Mouse (Mus musculus): ENCODE data around the gene Ppy.

Ppy gene

DNA sequence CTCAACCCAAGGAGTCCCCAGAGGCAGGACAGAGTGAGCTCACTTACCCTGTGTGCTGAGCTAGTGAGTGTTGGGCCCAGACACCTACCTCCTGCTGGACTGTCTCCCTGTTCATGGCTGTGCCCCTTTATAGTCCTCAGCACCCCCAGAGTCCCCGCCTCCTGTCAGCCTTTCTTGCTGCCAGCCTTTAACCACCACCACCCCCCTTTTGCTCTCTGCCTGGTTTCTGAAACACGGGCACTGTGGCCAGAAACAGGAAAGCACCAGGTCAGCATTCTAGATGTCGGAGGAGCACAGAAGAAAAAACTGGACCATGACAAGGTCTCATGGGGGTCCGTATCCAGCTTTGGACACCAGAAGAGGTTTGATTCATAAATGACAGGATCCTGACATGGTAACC, at the start of gene Ppy:
TSS of gene Ppy (minus strand) at position 101 of the 400 bp plus-strand sequence.
- in situ Hi-C loops (cut with MboI; ENCODE audit: unreplicated experiment in 2 of 2), result loop anchor here in 1 of 2 experiments (5.0 kb wide), 1 partner anchor 36 kb away; no protein-coding TSS in a partner anchor

DNA sequence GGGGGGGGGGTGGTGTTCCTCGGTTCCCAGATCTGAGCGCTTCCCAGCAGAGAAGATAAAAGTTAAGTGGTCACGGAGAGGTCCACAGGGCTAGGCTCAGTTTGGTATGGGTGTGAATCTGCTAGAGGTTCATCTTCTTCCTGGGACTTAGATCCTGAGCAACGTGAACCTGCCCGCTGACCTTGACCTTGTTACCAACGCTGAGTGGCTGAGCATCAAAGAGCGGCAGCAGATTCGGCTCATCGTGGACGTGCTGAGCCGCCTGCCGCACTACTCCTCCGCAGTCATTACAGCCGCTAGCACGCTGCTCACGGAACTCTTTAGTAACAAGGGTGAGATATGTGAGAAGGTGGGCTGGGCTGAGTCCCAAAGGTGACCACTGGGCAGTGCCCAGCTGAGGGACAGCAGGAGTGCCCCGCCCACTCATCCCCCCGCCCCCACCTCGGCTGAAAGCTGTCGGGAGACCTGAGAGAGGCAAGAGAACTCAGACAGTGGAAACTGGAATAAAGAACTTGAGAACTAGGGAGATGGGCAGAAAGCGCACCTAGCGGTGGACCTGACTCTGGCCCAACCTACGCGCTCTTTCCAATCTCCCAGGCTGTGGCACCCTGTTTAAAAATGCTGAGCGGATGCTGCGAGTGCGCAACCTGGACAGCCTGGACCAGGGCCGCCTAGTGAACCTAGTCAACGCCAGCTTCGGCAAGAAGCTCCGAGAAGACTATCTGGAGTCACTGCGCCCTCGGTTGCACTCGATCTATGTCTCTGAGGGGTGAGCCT, 46.3 kb upstream of the Ppy start:
- in situ Hi-C loops (cut with MboI; ENCODE audit: unreplicated experiment in 2 of 2), result loop anchor here in 1 of 2 experiments (5.0 to 10.0 kb wide), 2 partner anchors 80 to 153 kb away; no protein-coding TSS in a partner anchor

DNA sequence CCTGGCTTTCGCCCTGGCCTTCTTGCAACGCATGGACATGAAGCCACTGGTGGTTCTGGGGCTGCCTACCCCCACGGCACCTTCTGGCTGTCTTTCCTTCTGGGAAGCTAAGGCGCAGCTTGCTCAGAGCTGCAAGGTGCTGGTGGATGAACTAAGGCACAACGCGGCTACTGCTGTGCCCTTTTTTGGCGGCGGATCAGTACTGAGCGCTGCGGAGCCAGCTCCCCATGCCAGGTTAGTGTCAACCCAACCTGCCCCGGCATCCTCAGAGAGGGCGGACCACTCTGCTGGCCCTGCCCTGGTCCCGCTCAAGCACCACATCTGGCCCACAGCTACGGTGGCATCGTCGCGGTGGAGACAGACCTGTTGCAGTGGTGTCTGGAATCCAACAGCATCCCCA, 45.4 kb upstream of the Ppy start:
- in situ Hi-C loops (cut with MboI; ENCODE audit: unreplicated experiment in 2 of 2), result loop anchor here in 1 of 2 experiments (5.0 to 10.0 kb wide), 2 partner anchors 81 to 152 kb away; no protein-coding TSS in a partner anchor

DNA sequence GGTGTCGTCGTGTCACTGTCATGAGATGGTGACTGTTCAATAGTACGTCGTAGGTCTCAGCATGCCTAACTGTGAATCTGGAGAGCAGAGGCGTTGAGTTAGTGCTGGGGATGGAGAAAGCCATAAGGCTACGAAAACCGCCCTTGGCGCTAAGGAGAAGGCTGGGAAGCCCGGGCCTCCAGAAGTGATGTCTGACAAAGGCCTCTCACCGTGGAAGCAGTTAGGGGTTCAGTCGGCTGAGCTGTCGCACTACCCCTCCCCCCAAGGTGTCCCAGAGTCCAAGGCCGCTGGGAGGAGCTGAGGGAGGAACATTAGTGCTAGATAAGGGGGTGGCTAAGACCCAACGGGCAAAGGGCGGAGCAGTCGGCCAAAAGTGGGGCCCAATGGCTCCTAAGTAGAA, 44.9 kb upstream of the Ppy start:
- in situ Hi-C loops (cut with MboI; ENCODE audit: unreplicated experiment in 2 of 2), result loop anchor here in 1 of 2 experiments (5.0 to 10.0 kb wide), 2 partner anchors 81 to 151 kb away; no protein-coding TSS in a partner anchor

DNA sequence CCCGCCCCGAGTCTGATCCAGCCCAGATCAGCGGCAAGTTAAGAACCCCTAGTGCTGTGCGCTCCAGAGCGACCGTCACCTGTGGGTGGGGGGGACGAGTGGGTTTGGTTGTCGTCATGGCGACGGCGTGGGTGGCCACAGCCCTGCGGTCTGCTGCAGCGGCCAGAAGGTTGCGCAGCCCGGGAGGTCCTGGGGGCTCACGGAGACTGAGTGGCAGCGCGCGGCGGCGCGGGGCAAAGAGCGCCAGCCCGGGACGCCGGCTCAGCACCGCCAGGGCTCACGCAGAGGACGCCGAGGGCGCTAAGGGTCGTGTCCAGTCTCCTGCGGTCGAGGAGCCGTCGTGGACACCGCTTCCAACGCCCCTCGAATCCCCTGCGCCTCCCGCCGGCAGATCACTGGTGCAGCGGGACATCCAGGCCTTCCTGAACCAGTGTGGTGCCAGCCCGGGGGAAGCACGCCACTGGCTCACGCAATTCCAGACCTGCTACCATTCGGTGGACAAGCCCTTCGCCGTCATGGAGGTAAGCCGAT, 44.4 kb upstream of the Ppy start, which contains the start of gene Nags:
TSS of gene Nags (plus strand) at position 43 of the 531 bp plus-strand sequence.
- in situ Hi-C loops (cut with MboI; ENCODE audit: unreplicated experiment in 2 of 2), result loop anchor here in 1 of 2 experiments (5.0 to 10.0 kb wide), 2 partner anchors 82 to 151 kb away; no protein-coding TSS in a partner anchor

DNA sequence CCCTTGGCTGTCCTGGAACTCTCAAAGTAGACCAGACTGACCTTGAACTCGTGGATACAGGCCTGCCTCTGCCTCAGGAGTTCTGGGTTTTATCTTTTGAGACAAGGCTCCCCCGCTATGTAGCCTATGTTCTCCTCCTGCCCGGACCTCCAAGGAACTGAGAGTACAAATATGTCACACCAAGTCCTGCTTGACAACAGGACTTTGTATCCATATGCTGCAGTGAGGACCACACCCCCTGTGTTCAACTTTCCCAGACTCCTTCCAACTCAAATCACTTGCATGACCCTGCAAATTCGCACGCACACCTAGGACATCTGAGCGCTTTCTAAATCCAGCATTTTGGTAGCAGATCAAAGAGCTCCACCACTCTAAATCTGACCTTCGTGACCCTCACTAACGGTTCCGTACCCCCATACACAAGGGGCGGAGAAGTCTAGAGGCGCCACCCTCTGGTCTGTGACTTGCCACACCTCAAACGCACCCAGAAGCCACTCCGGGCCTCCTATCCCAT, 43.9 kb upstream of the Ppy start:
- in situ Hi-C loops (cut with MboI; ENCODE audit: unreplicated experiment in 2 of 2), result loop anchor here (5.0 to 10.0 kb wide), 3 partner anchors 82 to 153 kb away; no protein-coding TSS in a partner anchor

DNA sequence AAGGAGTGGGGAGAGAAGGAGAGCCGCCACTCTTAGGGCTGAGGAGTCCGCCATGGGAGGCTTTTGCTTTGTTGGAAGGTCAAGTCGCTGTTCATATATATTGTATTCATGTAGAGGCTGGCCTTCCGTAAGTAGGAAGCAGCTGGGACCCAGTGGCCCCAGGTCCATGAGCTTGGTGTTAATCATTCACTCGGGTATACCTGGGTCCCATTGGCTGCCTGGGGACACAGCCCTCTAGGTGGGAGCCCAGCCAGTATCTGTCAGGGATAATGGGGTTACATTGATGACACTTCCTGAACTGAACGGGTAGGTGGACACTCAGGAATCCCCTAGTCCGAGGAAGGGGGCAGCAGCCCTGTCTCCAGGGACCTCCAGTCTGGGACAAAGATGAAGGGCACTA, 41.2 kb upstream of the Ppy start:
- in situ Hi-C loops (cut with MboI; ENCODE audit: unreplicated experiment in 2 of 2), result loop anchor here (5.0 to 10.0 kb wide), 2 partner anchors 148 to 150 kb away; no protein-coding TSS in a partner anchor

DNA sequence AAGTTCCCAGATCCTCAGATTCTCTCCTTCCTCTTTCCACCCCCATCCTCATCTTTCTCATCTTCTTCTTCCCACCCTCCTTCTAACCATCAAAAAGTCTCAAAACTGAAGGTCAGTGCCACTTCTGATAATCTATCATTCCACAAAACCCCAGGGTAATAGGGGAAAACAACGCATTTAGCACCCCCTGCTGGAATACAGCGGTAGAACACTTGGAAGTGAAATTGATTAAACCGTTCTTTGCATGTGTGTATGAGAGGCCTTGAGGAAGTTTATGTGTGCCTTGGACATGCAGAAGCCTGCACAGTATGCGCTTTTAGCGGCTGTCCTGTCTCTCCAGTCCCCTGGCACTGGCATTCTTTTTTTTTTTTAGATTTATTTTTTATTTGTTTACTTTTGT, 39.4 kb upstream of the Ppy start:
- in situ Hi-C loops (cut with MboI; ENCODE audit: unreplicated experiment in 2 of 2), result loop anchor here (5.0 to 10.0 kb wide), 2 partner anchors 146 to 148 kb away; no protein-coding TSS in a partner anchor

DNA sequence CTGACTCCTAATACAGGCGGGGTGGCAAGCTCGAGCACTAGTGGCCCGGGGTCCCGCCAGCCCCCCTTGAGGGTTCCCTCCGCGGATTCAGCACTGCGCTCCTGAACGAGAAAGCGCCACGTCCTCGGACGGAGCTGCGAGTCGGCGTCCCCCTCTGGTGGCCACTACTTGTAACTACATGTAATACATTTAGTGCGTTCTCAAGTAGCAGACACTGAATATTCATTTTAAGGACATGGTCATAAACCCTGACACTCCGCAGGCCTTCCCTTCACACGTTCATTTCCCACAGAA, 37.3 kb upstream of the Ppy start:
- in situ Hi-C loops (cut with MboI; ENCODE audit: unreplicated experiment in 2 of 2), result loop anchor here (5.0 kb wide), 3 partner anchors 36 to 76 kb away; partner anchors contain the start of gene Ppy (in 1 of the 2)

DNA sequence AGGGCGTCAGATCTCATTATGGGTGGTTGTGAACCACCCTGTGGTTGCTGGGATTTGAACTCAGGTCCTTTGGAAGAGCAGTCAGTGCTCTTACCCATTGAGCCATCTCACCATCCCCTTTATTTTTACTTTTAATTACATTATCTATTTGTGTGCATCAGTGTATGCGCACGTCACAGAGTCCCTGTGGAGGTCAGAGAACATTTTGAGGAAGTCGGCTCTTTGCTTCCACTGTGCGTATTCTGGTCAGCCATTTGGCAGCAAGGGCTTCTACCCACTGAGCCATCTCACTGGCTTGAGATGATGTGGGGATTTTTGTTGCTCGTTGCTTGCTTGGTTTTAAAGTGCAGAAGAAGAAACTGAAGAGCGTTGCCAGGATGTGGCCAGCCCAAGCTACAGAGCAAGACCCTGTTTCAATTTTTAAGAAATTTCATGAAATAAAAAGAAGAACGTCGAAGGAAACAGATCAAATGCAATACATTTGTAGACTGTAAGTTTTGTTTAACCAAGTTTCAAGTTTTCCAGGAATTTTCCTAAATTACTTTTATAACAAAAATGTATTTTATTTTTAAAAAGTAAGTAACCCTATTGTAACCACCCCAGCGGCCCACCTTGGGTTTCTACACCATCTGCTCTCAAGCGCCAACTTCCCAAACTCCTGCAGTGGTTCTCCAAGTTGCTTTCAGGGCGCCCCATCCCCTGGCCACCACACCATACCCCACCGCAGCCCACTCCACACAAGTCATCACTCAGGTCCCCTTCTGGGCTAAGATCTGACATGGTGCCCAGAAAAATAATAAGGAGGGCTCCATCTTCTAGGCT, 36.7 kb upstream of the Ppy start:
- in situ Hi-C loops (cut with MboI; ENCODE audit: unreplicated experiment in 2 of 2), result loop anchor here (5.0 kb wide), 3 partner anchors 36 to 76 kb away; partner anchors contain the start of gene Ppy (in 1 of the 2)

DNA sequence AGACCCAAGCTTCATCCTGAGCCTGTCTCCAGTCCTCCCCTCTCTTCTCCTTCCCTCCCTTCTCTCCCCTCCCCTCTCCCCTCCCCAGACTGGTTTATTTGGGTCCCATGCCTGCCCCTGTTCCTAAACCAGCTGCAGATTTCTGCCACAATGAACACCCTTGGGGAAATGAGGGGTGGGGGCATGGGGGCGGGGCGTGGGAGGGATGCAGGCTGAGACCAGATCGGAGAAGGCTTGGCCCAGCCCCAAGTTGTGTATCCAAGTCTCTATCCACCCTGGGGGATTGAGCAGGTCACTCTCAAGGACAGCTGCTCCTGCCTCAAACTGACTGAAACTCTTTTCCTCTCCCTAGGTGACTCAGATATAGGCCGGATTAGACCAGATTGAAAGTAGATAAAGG, 33.4 kb upstream of the Ppy start:
- in situ Hi-C loops (cut with MboI; ENCODE audit: unreplicated experiment in 2 of 2), result no loop called here

DNA sequence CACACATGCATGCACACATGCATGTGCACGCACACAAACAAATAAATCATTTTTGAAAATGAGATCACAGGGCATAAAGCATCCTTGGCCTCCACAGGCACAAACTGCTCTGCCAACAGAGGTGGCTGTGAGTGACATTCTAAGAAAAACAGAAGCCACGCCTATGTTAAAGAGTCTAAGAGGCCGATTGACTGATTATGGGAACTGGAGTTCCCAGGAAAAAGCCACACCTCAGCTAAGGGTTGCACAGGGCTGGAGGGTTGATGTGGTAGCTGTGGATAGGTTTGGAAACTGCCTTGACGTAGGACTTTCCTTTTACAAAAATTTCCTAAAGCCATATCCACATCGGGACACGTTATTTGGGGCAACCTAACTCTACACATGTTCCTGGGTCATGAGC, 16.3 kb upstream of the Ppy start:
- in situ Hi-C loops (cut with MboI; ENCODE audit: unreplicated experiment in 2 of 2), result no loop called here

DNA sequence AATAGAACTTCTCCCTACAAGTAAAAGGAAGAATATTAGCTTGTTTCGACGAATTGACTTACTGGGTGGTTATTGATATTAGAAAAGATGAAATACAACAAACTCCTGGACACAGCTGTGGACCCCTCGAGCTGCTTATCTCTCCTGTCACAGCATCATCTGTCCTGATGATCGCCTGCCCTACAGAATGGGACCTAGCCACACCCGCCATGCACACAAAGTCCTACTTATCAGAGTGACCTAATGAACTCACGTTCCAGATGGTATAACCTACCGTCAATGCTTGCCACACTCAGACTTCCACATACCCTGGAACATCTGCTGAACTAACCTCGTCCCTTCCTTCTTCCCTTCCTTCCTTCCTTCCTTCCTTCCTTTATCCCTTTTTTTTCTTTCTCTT, 15.1 kb upstream of the Ppy start:
- in situ Hi-C loops (cut with MboI; ENCODE audit: unreplicated experiment in 2 of 2), result no loop called here

DNA sequence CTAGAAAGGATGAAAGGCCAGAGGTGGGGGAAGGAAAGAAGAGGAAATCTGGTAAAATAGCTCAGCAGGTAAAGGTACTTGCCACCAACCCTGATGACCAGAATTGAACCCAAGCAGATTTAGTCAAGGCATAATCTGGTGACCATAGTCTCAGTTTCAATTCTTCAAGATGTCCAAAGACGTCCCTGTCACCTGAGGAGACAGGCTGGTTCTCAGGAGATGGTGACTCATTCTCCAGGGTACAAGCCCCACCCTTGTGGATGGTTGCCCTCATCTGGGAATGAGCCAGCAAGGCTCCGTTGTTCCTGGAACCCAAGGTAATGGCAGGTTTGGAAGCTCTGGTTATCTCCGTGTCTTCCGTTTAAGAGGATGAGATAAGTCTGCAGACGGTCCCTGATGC, 10.5 kb upstream of the Ppy start:
- in situ Hi-C loops (cut with MboI; ENCODE audit: unreplicated experiment in 2 of 2), result no loop called here

DNA sequence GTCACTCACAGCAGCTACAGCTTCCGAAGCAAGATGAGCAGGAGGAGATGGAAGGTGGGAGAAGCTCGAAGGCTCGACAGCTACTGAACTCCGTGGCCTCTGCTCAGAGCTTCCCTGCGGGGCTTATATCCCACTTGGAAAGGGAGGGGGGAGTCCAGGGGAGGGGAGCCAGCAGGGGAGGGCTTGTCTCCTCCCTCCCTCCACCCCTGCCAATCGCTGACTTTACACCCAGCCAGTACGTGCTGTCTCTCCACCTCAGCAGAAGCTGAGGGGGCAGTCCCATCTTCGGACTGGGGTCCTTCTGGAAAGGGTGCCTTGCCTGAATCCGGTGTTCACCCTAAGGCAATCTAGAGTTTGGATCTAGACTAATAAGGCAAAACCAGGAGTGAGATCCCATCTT, 6.6 kb upstream of the Ppy start, which contains the start of gene Pyy:
TSS of gene Pyy (minus strand) at position 101 of the 400 bp plus-strand sequence.
- in situ Hi-C loops (cut with MboI; ENCODE audit: unreplicated experiment in 2 of 2), result no loop called here

DNA sequence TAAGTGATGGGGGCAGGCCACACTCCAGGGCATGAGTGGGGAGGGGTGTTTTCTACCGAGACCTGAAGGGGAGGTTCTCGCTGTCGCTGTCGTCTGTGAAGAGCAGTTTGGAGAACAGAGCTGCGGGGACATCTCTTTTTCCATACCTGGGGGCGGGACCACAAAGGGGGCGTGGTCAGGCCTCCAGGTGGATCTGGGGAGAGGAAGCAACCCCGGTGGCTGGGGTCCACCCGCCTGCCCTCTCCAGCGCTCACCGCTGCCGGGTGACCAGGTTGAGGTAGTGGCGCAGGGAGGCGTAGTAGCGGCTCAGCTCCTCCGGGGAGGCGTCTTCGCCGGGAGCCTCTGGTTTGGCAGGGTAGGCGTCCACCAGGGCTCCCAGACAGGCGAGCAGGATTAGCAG, 5.8 kb upstream of the Ppy start:
- in situ Hi-C loops (cut with MboI; ENCODE audit: unreplicated experiment in 2 of 2), result no loop called here

DNA sequence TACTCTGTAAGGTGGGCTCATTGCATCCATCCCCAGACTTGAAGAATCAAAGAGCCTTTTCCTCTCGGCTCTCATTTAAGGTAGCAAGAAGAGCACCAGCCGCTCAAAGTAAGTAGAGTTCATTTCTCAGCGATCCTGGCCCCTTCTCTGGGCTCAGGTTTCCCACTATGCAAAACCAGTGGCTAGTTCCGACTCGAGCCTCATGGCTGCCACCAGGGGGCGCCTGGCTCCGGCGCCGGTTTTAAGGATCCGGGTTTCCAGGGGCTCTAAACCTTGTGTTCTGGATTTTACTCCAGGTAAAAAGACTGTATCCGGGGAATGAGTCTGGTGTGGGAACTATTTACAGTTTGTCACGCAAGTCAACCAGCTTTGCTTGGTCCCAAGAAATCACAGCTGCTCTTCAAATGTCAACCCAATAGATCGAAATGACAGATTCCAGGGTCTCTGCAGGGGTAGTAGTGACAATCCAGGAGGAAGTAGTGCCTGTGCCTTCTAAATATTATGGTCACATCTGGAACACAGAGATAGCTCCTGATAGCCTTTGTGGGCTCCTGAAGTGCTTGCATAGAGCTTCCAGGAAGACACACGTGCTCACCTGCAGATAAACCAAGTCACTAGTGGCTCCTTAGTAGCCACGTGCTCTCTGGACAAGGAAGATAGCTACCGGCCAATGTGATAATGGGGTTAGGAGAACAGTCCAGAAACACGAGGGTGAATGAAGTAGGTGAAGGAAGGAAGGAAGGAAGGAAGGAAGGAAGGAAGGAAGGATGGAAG, 1.6 kb upstream of the Ppy start:
- in situ Hi-C loops (cut with MboI; ENCODE audit: unreplicated experiment in 2 of 2), result loop anchor here in 1 of 2 experiments (5.0 kb wide), 1 partner anchor 35 kb away; no protein-coding TSS in a partner anchor

DNA sequence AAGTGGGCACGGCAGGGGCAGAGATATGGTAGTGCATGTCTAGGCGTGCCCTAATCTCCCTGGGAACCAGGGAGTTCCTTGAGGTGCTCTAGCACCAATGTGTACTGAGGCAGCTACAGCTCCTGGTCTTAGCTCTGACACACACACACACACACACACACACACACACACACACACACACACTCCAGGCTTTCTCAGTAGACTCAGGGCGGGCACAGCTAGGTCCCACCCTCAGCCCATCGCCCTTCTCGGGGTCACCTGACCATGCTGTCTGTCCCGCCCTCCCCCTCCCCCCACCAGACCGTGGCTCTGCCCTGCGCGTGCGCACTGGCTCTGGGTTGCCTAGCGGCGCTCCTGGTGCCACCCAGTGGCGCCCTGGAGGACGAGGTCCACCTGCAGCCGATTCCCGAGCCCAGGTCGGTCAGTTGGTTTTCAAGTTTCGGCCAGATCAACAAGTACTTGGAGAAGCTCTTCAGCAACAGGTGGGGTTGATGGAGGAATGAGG, 4.2 kb downstream of the Ppy start:
- in situ Hi-C loops (cut with MboI; ENCODE audit: unreplicated experiment in 2 of 2), result loop anchor here in 1 of 2 experiments (5.0 kb wide), 1 partner anchor 40 kb away; no protein-coding TSS in a partner anchor

DNA sequence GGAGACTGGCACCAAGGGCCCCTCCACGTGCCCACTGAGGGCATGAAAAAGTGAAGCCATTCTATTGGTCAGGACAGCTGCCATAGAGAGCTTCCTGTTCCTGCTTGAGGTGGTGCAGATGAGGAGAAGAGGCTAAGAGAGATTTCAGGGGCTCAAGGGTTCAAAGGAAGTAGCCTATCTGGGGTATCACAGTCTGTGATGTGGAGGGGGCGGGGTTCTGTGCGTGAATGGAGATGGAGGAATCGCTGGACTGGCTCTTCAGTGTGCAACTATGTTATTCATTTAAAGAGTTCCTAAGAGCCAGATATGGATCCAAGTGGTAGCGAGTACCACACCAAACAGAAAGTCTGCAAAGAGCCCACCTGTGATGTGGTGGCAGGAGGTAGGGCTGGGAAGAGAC, 4.7 kb downstream of the Ppy start:
- in situ Hi-C loops (cut with MboI; ENCODE audit: unreplicated experiment in 2 of 2), result loop anchor here in 1 of 2 experiments (5.0 kb wide), 1 partner anchor 39 kb away; no protein-coding TSS in a partner anchor
